Mouse (Mus musculus): Measurements from ENCODE around the gene Klrg1.

- TF ChIP-seq POLR2A (IDR thresholded peaks at IDR 0.05; ENCODE audit: low read depth, low read length) (no peak), CTCF (conservative IDR thresholded peaks at IDR 0.05; ENCODE audit: insufficient read depth, insufficient read length, low read depth, low read length) (no peak)
Measured at GRCm38 (mm10) chr6:122288263-122288662, 5.6 kb upstream of the Klrg1 start.
